Mouse (Mus musculus) brain, embryonic 14.5 days (tissue): Measurements from ENCODE around the gene Ppara.

Experiments
- CTCF ChIP-seq: fragments of 200-500 bp; IDR thresholded peaks from 2 replicates; pipeline ENCODE4 v1.5.1; 2012; ENCODE audit warnings: inconsistent platforms, mild to moderate bottlenecking, moderate library complexity, borderline replicate concordance; ENCODE audit not compliant: insufficient read depth, insufficient read length; ENCODE audit errors: extremely low read depth
- POLR2A ChIP-seq: fragments of 200-500 bp; IDR thresholded peaks from 2 replicates; pipeline ENCODE4 v1.6.1; 2012; ENCODE audit warnings: mild to moderate bottlenecking, inconsistent platforms, borderline replicate concordance; ENCODE audit not compliant: poor library complexity, insufficient read depth, insufficient read length, severe bottlenecking; ENCODE audit errors: extremely low read depth

DNA sequence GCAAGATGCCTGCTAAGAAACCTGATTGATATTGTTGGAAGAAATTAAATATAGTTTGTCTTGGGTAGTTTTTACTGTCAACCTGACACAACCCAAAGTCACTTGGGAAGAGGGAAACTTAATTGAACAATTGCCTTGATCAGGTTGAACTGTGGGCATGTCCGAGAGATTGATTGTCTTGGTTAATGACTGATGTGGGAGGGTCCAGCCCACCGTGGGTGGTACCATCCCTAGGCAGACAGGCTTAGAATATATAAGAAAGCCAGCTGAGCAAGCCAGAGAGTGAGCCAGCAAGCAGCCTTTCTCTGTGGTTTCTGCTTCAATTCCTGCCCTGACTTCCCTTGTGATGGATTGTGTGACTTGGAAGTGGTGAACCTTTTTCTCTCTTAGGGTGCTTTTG lies 17.9 kb downstream of the Ppara start:
- TF ChIP-seq POLR2A (no peak), CTCF (no peak)
